Mouse (Mus musculus) urinary bladder, postnatal 25 days (tissue): ENCODE results near the gene Ano6.

Experiments used
- DNase-seq: peaks from one replicate; pipeline ENCODE4 v3.0.0; 2022; ENCODE audit warnings: low spot score

The Ano6 gene

GRCm38 (mm10) chr15:95856684-95857595, 66.3 kb downstream of the Ano6 start:
- DNase-seq = no peak

GRCm38 (mm10) chr15:95858876-95859655, 68.4 kb downstream of the Ano6 start:
- DNase-seq = no peak

- no peak for DNase-seq
These were observed 73.4 kb downstream of the Ano6 start for GRCm38 (mm10) chr15:95863865-95864660.

GRCm38 (mm10) chr15:95865311-95866100, 74.9 kb downstream of the Ano6 start:
- DNase-seq = no peak

- no peak for DNase-seq
These were observed 77.5 kb downstream of the Ano6 start for GRCm38 (mm10) chr15:95868172-95868571.

- no peak for DNase-seq
These were observed 79.0 kb downstream of the Ano6 start for GRCm38 (mm10) chr15:95869611-95870010.

- DNase-seq = no peak
These were observed 81.0 kb downstream of the Ano6 start for GRCm38 (mm10) chr15:95871631-95872030.

- DNase-seq = no peak
These were observed 81.8 kb downstream of the Ano6 start for GRCm38 (mm10) chr15:95872447-95872846.

- no peak for DNase-seq
These were observed 82.6 kb downstream of the Ano6 start for GRCm38 (mm10) chr15:95873276-95873675.

GRCm38 (mm10) chr15:95874216-95874615, 83.6 kb downstream of the Ano6 start:
- no peak for DNase-seq

GRCm38 (mm10) chr15:95874726-95875125, 84.1 kb downstream of the Ano6 start:
- no peak for DNase-seq

- no peak for DNase-seq
These were observed 85.3 kb downstream of the Ano6 start for GRCm38 (mm10) chr15:95875898-95876297.

GRCm38 (mm10) chr15:95880616-95881151, 90.0 kb downstream of the Ano6 start:
- DNase-seq = no peak

GRCm38 (mm10) chr15:95882436-95882835, 91.8 kb downstream of the Ano6 start:
- DNase-seq = no peak

GRCm38 (mm10) chr15:95883559-95883958, 92.9 kb downstream of the Ano6 start:
- no peak for DNase-seq

GRCm38 (mm10) chr15:95884658-95885620, 94.3 kb downstream of the Ano6 start:
- no peak for DNase-seq

GRCm38 (mm10) chr15:95885953-95886820, 95.5 kb downstream of the Ano6 start:
- no peak for DNase-seq

- no peak for DNase-seq
These were observed 96.7 kb downstream of the Ano6 start for GRCm38 (mm10) chr15:95887365-95887764.

GRCm38 (mm10) chr15:95888556-95888955, 97.9 kb downstream of the Ano6 start:
- DNase-seq = no peak
